Mouse (Mus musculus): ENCODE measurements around the gene Ugt8a. TPM values are rescaled to one million over a fixed set of nuclear protein-coding genes. Genes with fewer than 3 reads are reported as not detected.

Ugt8a gene
- polyA plus RNA-seq, 1 experiment from 2014 or later, result 4.5 TPM

DNA sequence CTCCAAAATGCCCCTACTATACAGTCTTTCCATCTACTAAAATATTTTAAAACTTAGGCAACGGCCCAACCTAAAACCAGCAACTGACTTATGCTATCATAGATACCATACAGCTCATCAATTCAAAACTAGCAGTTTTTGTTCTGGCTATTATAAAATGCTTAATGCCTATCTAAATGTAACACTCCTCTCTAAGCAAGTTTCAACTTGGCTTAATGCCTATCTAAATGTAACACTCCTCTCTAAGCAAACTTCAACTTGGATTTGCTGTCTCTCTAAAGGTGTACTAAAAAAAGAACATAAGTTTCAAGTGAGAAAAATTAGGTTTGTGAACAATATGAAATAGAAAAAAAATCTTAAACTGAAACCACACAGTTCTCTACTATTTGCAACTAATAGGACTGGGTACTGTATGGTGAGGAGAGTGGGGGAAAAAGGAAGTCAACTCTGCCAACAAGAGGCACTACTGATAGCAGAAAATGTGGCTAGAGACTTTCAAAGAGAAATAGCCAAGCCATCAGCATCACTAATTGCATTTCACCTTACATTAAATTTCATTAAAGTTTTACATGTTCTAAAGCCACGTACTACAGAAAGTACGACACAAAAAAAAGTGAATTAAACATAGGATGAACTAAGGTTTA, 5.7 kb downstream of the Ugt8a start:
- no peak for ATAC-seq (ENCODE audit: low FRiP score, low read depth)
- Histone ChIP-seq H3K9ac (replicated peaks) (no peak overlapping the region), H3K4me1 (peaks cover 6% of the 10 kb centered on the region; the same call in 1 of the 2 replicates), H3K4me3 (no peak overlapping the region), H3K9me3 (no peaks in the 10 kb centered on the region), H3K4me2 (replicated peaks) (no peak overlapping the region), H3K36me3 (no peaks in the 10 kb centered on the region), H3K27ac (replicated peaks) (no peak overlapping the region), H3K27me3 (peaks cover 9% of the 10 kb centered on the region; the same call in 1 of the 2 replicates)
- 99% methylated on average over 3 of the region's 3 CpGs for WGBS

DNA sequence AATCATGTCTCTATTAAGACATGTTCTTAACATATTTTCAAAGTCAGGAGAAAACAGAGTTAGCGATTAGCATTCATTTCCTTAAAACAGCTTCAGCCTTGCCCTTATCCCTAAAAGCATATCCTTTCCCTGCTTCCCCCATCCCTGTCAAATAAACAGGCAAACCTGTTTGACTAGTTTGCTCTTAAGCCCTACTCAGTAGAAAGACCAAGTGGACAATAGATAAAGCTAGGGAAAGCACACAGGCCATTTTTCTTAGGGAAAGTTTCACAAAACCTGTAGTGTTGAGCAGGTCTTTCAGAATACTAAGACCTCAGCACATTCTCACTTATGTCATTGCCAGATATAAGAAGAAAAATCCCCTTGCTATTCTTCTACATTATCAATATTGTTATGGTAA, 7.4 kb downstream of the Ugt8a start:
- Histone ChIP-seq H3K27ac (replicated peaks) (no peak overlapping the region), H3K4me2 (replicated peaks) (no peak overlapping the region), H3K4me1 (no peaks in the 10 kb centered on the region), H3K9me3 (no peaks in the 10 kb centered on the region), H3K27me3 (no peaks in the 10 kb centered on the region), H3K36me3 (no peaks in the 10 kb centered on the region), H3K4me3 (no peak overlapping the region), H3K9ac (replicated peaks) (no peak overlapping the region)
- WGBS, result 35% methylated on average over 1 of the region's 1 CpGs
- no peak for ATAC-seq (ENCODE audit: low FRiP score, low read depth)

DNA sequence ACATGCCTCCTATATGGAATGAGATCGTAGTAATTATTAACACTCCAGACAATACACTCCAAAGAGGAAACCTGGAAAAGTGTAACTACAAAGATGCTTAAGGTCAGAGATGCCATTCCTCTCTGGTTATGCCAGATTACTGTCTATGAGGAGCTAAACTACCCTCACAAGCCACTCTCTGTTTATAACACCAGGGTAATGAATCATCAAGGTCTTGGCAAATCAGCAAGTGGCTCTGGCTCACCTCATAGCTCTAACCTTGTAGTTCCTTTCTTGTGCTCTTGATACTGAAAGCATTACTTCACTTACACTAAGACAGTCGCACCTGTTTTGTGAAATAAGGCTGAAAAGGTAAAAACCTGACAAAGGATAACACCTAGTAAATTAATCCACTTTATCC, 17.5 kb downstream of the Ugt8a start:
- no peak overlapping the region for H3K9ac ChIP-seq (replicated peaks)
- WGBS, result 83% methylated on average over 2 of the region's 2 CpGs
- no peak overlapping the region for H3K4me2 ChIP-seq (replicated peaks)
- H3K4me1 ChIP-seq, result no peaks in the 10 kb centered on the region
- H3K27me3 ChIP-seq, result no peaks in the 10 kb centered on the region
- H3K36me3 ChIP-seq, result no peaks in the 10 kb centered on the region
- ATAC-seq (ENCODE audit: low FRiP score, low read depth), result no peak
- no peak overlapping the region for H3K27ac ChIP-seq (replicated peaks)
- no peaks in the 10 kb centered on the region for H3K9me3 ChIP-seq
- H3K4me3 ChIP-seq, result no peak overlapping the region

DNA sequence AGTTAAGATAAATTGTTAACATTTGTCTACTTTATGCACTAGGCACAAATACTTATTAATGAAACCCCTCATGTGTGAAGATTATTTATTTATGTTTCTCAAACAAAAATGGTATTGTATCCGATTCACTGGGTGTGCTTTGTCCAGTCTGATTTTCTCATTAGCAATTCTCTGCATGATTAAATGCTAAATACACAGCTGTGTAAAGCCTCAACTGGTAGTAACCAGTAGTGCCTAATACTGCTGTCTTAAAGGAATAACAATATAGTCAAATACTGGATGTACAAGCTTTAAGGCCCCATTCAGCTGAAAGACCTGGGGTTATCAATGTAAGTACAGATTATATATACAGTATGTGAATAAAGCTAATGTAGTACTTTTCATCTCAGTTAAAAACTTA, 39.4 kb downstream of the Ugt8a start:
- ATAC-seq (ENCODE audit: low FRiP score, low read depth), result 0 out of 2 replicates have a peak, but pooled peaks have one; percentile 49
- no peak overlapping the region for H3K9ac ChIP-seq (replicated peaks)
- no peak overlapping the region for H3K27ac ChIP-seq (replicated peaks)
- no peaks in the 10 kb centered on the region for H3K36me3 ChIP-seq
- no peak overlapping the region for H3K4me3 ChIP-seq
- no peaks in the 10 kb centered on the region for H3K4me1 ChIP-seq
- WGBS, result 64% methylated on average over 1 of the region's 1 CpGs
- H3K27me3 ChIP-seq, result no peaks in the 10 kb centered on the region
- no peak overlapping the region for H3K4me2 ChIP-seq (replicated peaks)
- H3K9me3 ChIP-seq, result no peaks in the 10 kb centered on the region

DNA sequence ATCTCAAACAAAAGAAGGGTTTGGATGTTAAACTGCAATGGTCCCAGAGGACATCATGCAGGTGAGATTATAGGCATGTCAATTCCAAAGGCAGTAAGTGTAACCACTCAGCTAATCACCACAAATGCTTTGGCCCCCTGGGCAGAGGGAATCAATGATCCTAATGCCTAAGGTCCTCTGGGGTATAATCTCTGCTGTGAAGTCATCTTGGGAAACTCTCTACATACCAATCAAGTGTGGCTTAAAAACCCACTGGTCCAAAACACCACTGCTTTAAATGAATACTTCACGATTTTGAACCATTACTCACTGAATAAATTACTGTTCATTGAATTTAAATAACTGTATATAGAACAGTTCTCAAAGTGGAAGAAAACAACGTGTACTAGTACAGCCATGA, 51.3 kb downstream of the Ugt8a start:
- no peaks in the 10 kb centered on the region for H3K27me3 ChIP-seq
- H3K36me3 ChIP-seq, result no peaks in the 10 kb centered on the region
- H3K9ac ChIP-seq (replicated peaks), result no peak overlapping the region
- no peaks in the 10 kb centered on the region for H3K9me3 ChIP-seq
- no peak overlapping the region for H3K27ac ChIP-seq (replicated peaks)
- no peak overlapping the region for H3K4me2 ChIP-seq (replicated peaks)
- no peak for ATAC-seq (ENCODE audit: low FRiP score, low read depth)
- H3K4me3 ChIP-seq, result no peak overlapping the region
- 0 out of 2 replicates have a peak, but pooled peaks cover 2% of the 10 kb centered on the region for H3K4me1 ChIP-seq
- 59% methylated on average over 2 of the region's 2 CpGs for WGBS

DNA sequence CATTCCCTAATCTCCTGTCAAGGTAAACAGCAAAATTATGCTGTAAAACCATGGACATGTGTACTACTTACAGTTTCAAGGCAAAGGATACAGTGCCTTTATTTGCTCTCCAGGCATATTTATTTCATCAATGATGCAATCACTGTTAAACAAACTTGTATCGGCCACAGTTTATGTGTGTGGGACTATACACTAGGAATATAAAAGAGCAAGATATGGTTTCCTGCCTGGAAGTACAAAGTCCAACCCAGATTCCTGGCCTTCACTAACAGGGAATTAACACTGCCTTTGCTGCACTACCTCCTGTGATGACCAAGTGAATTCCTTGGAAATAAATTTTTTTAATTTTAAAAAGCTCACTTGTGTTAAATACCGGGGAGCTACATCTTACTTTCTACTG, 53.5 kb downstream of the Ugt8a start:
- ATAC-seq (ENCODE audit: low FRiP score, low read depth), result no peak
- Histone ChIP-seq H3K4me2 (replicated peaks) (no peak overlapping the region), H3K36me3 (no peaks in the 10 kb centered on the region), H3K27ac (replicated peaks) (no peak overlapping the region), H3K9ac (replicated peaks) (no peak overlapping the region), H3K9me3 (no peaks in the 10 kb centered on the region), H3K4me3 (no peak overlapping the region), H3K4me1 (0 out of 2 replicates have a peak, but pooled peaks cover 2% of the 10 kb centered on the region), H3K27me3 (no peaks in the 10 kb centered on the region)
- 97% methylated on average over 2 of the region's 2 CpGs for WGBS

DNA sequence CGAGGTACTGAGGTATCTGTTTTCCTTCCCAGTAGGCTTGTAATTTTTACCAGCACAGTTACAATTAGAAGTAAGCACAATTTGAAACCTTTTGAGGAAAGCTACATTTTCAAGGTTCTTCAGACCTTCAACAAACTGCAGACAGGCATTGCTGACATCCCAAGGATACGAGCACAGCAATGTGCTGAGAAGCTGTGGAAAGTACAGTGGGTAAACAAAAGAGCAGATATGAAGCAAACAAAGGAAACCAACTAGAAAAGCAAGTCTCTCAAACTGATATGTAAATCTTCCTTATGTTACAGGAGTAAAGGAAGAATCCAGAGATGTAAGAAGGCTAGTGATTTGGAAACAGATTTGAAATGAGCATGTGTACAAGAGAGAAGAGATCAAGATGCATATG, 54.0 kb downstream of the Ugt8a start:
- no peaks in the 10 kb centered on the region for H3K36me3 ChIP-seq
- H3K9me3 ChIP-seq, result no peaks in the 10 kb centered on the region
- no peak overlapping the region for H3K4me3 ChIP-seq
- H3K27ac ChIP-seq (replicated peaks), result no peak overlapping the region
- ATAC-seq (ENCODE audit: low FRiP score, low read depth), result no peak
- 0 out of 2 replicates have a peak, but pooled peaks cover 2% of the 10 kb centered on the region for H3K4me1 ChIP-seq
- WGBS, result 74% methylated on average over 2 of the region's 2 CpGs
- H3K27me3 ChIP-seq, result no peaks in the 10 kb centered on the region
- no peak overlapping the region for H3K9ac ChIP-seq (replicated peaks)
- H3K4me2 ChIP-seq (replicated peaks), result no peak overlapping the region

DNA sequence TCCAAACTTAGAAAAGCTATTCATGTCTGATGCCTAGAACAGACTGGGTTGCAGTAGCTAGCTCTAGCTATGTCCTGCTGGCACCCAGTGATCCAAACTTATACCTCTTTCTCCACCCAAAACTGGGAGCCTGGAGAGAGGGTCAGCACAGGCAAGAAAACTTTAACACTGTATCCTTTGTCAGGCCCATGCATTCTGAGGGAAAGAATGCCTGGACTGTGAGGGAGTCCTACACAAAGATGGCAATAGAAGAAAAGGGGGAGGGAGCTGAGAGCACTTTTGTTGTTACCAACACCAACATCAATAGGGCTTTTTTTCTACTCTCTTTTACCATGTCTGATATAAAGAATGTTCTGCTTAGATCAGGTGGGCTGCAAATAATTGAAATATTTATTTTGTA, 55.4 kb downstream of the Ugt8a start:
- ATAC-seq (ENCODE audit: low FRiP score, low read depth), result no peak
- 0 out of 2 replicates have a peak, but pooled peaks cover 2% of the 10 kb centered on the region for H3K4me1 ChIP-seq

DNA sequence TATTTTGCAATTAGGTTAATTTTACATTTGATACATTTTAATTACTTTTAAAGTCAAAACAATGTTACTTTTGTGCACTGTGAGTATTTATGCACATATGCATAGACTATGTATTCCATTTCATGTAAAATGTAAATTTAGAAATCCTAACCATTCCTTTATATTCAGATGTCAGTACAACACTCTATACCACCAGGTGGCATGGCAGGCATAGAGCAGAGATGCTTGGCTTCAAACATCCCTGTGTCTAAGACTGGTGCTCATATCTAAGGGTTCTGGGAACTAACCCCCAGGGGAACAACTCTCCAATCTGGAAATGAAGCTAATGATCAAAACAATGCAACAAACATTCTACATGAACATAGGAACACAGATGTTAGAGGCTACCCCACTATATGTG, 56.6 kb downstream of the Ugt8a start:
- H3K4me2 ChIP-seq (replicated peaks), result no peak overlapping the region
- peak; percentile 58; the same call in 1 of the 2 replicates for ATAC-seq (ENCODE audit: low FRiP score, low read depth)
- H3K9ac ChIP-seq (replicated peaks), result no peak overlapping the region
- 0 out of 2 replicates have a peak, but pooled peaks cover 2% of the 10 kb centered on the region for H3K4me1 ChIP-seq
- H3K27ac ChIP-seq (replicated peaks), result no peak overlapping the region
- H3K36me3 ChIP-seq, result no peaks in the 10 kb centered on the region
- H3K4me3 ChIP-seq, result no peak overlapping the region
- no peaks in the 10 kb centered on the region for H3K27me3 ChIP-seq
- H3K9me3 ChIP-seq, result no peaks in the 10 kb centered on the region

More for the DNA sequence above, 55.4 kb downstream of the Ugt8a start:
- no peak overlapping the region for H3K4me2 ChIP-seq (replicated peaks)
- H3K9me3 ChIP-seq, result no peaks in the 10 kb centered on the region
- no peak overlapping the region for H3K9ac ChIP-seq (replicated peaks)
- no peaks in the 10 kb centered on the region for H3K27me3 ChIP-seq
- H3K27ac ChIP-seq (replicated peaks), result no peak overlapping the region
- no peaks in the 10 kb centered on the region for H3K36me3 ChIP-seq
- no peak overlapping the region for H3K4me3 ChIP-seq

DNA sequence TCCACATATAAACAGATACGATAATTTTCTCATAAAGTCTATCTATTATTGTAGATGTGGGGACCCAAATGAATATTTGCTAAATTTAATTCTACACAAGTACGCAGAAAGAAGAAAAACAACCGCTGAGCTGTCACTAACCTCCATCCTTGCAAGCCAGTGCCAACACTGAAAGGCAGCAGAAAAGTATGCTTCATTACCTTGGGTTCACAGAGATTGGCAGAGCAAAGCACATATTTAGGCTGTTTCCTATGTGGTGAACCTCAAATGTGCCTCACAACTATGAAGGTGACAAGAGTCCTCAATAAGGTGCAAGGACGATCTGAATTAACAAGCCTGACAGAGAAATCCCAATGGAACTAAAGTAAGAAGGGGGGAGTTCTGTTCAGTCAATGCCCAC, 64.0 kb downstream of the Ugt8a start:
- Histone ChIP-seq H3K27me3 (no peaks in the 10 kb centered on the region), H3K9me3 (no peaks in the 10 kb centered on the region), H3K4me1 (no peaks in the 10 kb centered on the region), H3K4me3 (no peak overlapping the region), H3K4me2 (replicated peaks) (no peak overlapping the region), H3K36me3 (no peaks in the 10 kb centered on the region), H3K27ac (replicated peaks) (no peak overlapping the region), H3K9ac (replicated peaks) (no peak overlapping the region)
- no peak for ATAC-seq (ENCODE audit: low FRiP score, low read depth)
- 95% methylated on average over 4 of the region's 4 CpGs for WGBS

DNA sequence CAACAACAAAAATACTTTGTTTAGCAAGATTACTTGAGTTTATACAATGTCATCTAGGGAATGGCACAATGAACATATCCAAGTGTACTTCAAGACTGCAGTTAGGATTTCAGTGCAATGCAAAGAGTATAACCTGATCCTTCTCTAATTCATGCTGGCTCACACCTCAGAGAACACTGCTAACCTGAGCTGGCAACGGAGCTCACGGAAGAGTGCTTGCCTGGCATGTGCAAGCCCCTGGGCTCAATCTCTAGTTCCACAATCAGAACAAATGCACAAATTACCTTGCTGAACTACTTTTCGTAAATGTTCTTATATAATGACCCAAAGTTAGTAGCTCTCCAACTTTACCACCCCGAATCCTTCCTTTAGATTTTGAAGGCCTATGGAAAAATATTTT, 68.5 kb downstream of the Ugt8a start:
- Histone ChIP-seq H3K36me3 (no peaks in the 10 kb centered on the region), H3K4me3 (no peak overlapping the region), H3K4me2 (replicated peaks) (no peak overlapping the region), H3K9ac (replicated peaks) (no peak overlapping the region), H3K27me3 (no peaks in the 10 kb centered on the region), H3K27ac (replicated peaks) (no peak overlapping the region), H3K4me1 (no peaks in the 10 kb centered on the region), H3K9me3 (no peaks in the 10 kb centered on the region)
- WGBS, result 94% methylated on average over 4 of the region's 4 CpGs
- ATAC-seq (ENCODE audit: low FRiP score, low read depth), result no peak

DNA sequence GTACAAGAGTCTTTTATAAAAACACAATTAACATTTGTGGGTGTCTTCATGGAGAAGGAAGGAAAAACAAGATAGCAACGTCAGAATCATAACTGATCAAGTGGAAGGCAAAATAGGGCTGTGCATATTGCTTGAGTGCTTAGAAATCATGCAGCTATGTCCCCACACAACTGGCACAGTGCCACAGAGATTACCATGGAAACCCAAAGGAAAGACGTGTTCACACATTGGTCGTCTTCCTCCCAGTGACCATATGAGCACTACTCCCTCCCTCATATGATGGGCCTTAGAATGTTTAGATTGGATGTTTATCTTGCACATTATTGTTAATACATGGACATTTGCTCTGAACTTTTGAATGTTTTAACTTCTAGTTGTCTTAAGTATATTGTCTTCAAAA, 76.8 kb downstream of the Ugt8a start:
- Histone ChIP-seq H3K4me3 (no peak overlapping the region), H3K4me1 (no peaks in the 10 kb centered on the region), H3K27me3 (no peaks in the 10 kb centered on the region), H3K36me3 (no peaks in the 10 kb centered on the region), H3K9ac (replicated peaks) (no peak overlapping the region), H3K27ac (replicated peaks) (no peak overlapping the region), H3K9me3 (no peaks in the 10 kb centered on the region), H3K4me2 (replicated peaks) (no peak overlapping the region)
- no peak for ATAC-seq (ENCODE audit: low FRiP score, low read depth)
- 73% methylated on average over 3 of the region's 3 CpGs for WGBS
